Mouse (Mus musculus): ENCODE results near the gene Gm20388. TPM values are rescaled to one million over a fixed set of nuclear protein-coding genes. Genes with fewer than 3 reads are reported as not detected.

Gene Gm20388
- total RNA-seq, 1 experiment: 27.0 TPM

DNA sequence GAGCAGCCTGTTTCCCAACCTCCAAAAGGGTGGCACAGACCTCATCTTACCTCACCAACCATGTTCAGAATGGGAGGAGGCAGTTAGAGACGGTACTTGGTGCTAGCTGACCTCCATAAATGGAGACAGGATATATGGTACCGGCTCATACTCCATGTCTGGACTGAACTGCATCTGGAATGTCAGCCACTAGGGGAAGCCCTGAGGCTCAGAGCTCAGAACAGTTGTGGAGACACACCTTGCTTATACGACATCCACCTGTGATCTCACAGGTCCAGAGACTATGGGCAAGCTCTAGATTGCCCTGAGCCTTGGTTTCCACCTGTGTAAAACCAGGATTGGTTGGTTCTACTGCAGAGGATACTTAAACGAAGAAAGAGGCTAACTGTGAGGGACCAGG, 2164.3 kb downstream of the Gm20388 start:
- no peaks in the 10 kb centered on the region for H3K9me3 ChIP-seq (ENCODE audit: control insufficient read depth, insufficient read depth, low read depth, low read length)
- DNase-seq (ENCODE audit: low read depth, low spot score): no peak
- TF ChIP-seq CHD2 (IDR thresholded peaks at IDR 0.05; ENCODE audit: low read depth, low read length) (no peak), HCFC1 (IDR thresholded peaks at IDR 0.05; ENCODE audit: borderline replicate concordance, insufficient read depth, low read length) (no peak), ZC3H11A (IDR thresholded peaks at IDR 0.05; ENCODE audit: borderline replicate concordance, low read depth, low read length) (no peak), ZNF384 (IDR thresholded peaks at IDR 0.05; ENCODE audit: low read depth, low read length) (no peak), MAFK (IDR thresholded peaks at IDR 0.05; ENCODE audit: insufficient read depth, low read depth, low read length) (no peak)
- no peak overlapping the region for H3K4me3 ChIP-seq (ENCODE audit: insufficient read depth in 1 of 2, low read depth in 1 of 2, low read length in 2 of 2, poor library complexity in 1 of 2, severe bottlenecking in 1 of 2)
- H3K36me3 ChIP-seq (ENCODE audit: control insufficient read depth, insufficient read depth, low read length, poor library complexity, severe bottlenecking): no peaks in the 10 kb centered on the region
- no peak overlapping the region for H3K9ac ChIP-seq (ENCODE audit: insufficient read depth, low read depth, low read length, poor library complexity, severe bottlenecking)
- in situ Hi-C loops (cut with MboI; ENCODE audit: low sequenced_read_pairs in 2 of 2, unreplicated experiment in 2 of 2): no loop called here
- no peak overlapping the region for H3K27ac ChIP-seq (ENCODE audit: insufficient read depth, low read depth, low read length, poor library complexity, severe bottlenecking)
- H3K4me1 ChIP-seq (ENCODE audit: control insufficient read depth in 2 of 2, insufficient read depth in 2 of 2, low read length in 2 of 2, poor library complexity in 1 of 2): peaks cover 0 to 8% of the 10 kb centered on the region in 2 experiments; a peak in 1 of 4 replicates

DNA sequence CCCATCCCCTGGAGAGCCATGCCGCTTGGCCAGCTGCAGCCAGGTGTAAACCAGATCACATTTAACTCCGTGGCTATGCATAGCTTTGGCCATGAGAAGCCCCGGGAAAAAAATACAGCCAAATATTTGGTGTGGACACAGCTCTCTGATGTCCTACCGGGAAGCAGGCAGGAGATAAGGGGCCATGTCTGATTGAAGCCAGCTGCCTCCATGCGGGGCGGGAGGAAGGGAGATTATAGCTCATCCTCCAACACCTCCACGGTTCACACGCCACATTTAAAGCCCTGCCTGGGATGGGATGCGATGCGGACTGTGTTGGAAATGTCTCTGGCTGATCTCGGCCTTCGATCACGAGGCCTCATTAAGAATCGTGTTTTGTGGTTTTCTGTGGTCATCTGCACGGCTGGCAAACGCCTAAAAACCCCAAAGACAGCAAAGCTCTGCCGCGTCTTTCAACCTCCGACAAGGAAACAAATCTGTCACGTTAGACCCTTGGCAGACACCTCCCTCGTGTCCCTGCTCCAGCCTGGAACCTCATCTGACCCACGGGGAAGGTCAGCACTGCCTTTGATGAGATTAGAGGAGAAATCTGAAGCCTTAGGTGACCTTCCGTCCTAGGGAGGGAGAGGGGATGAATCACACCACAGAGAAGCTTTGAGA, 2165.7 kb downstream of the Gm20388 start:
- Histone ChIP-seq H3K9ac (ENCODE audit: insufficient read depth, low read depth, low read length, poor library complexity, severe bottlenecking) (no peak overlapping the region), H3K9me3 (ENCODE audit: control insufficient read depth, insufficient read depth, low read depth, low read length) (no peaks in the 10 kb centered on the region), H3K27ac (ENCODE audit: insufficient read depth, low read depth, low read length, poor library complexity, severe bottlenecking) (no peak overlapping the region), H3K4me3 (ENCODE audit: insufficient read depth in 1 of 2, low read depth in 1 of 2, low read length in 2 of 2, poor library complexity in 1 of 2, severe bottlenecking in 1 of 2) (no peak overlapping the region), H3K36me3 (ENCODE audit: control insufficient read depth, insufficient read depth, low read length, poor library complexity, severe bottlenecking) (no peaks in the 10 kb centered on the region), H3K4me1 (ENCODE audit: control insufficient read depth in 2 of 2, insufficient read depth in 2 of 2, low read length in 2 of 2, poor library complexity in 1 of 2) (peaks cover 0 to 8% of the 10 kb centered on the region in 2 experiments; a peak in 1 of 4 replicates)
- TF ChIP-seq ZC3H11A (IDR thresholded peaks at IDR 0.05; ENCODE audit: borderline replicate concordance, low read depth, low read length) (no peak), ZNF384 (IDR thresholded peaks at IDR 0.05; ENCODE audit: low read depth, low read length) (no peak), CHD2 (IDR thresholded peaks at IDR 0.05; ENCODE audit: low read depth, low read length) (no peak)
- in situ Hi-C loops (cut with MboI; ENCODE audit: low sequenced_read_pairs in 2 of 2, unreplicated experiment in 2 of 2): no loop called here
- no peak for DNase-seq (ENCODE audit: low read depth, low spot score)

DNA sequence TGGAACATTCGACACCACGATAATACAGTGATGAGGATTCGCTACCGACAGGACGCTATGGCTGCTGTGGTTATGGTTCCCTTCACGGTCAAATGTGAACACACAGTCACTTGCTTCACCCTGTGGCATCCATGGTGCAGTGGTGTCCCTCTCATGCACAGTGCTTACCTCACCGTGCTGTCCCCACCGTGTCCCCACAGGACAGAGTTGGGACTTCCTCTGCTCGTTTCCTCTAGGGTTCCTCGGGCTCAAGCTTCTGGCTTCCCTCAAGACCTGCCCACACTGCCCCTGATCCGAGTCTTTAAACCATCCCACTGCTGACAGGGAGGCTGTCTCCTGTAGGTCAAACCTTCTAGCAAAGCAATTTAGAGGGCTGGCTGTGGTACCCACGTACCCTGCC, 2167.7 kb downstream of the Gm20388 start:
- TF ChIP-seq HCFC1 (IDR thresholded peaks at IDR 0.05; ENCODE audit: borderline replicate concordance, insufficient read depth, low read length) (no peak), CHD2 (IDR thresholded peaks at IDR 0.05; ENCODE audit: low read depth, low read length) (no peak), ZNF384 (IDR thresholded peaks at IDR 0.05; ENCODE audit: low read depth, low read length) (no peak), ZC3H11A (IDR thresholded peaks at IDR 0.05; ENCODE audit: borderline replicate concordance, low read depth, low read length) (no peak), MAFK (IDR thresholded peaks at IDR 0.05; ENCODE audit: insufficient read depth, low read depth, low read length) (no peak)
- Histone ChIP-seq H3K27ac (ENCODE audit: insufficient read depth, low read depth, low read length, poor library complexity, severe bottlenecking) (no peak overlapping the region), H3K4me3 (ENCODE audit: insufficient read depth in 1 of 2, low read depth in 1 of 2, low read length in 2 of 2, poor library complexity in 1 of 2, severe bottlenecking in 1 of 2) (no peak overlapping the region), H3K4me1 (ENCODE audit: control insufficient read depth in 2 of 2, insufficient read depth in 2 of 2, low read length in 2 of 2, poor library complexity in 1 of 2) (peaks cover 0 to 8% of the 10 kb centered on the region in 2 experiments; a peak in 1 of 4 replicates), H3K36me3 (ENCODE audit: control insufficient read depth, insufficient read depth, low read length, poor library complexity, severe bottlenecking) (no peaks in the 10 kb centered on the region), H3K9ac (ENCODE audit: insufficient read depth, low read depth, low read length, poor library complexity, severe bottlenecking) (no peak overlapping the region), H3K9me3 (ENCODE audit: control insufficient read depth, insufficient read depth, low read depth, low read length) (no peaks in the 10 kb centered on the region)
- in situ Hi-C loops (cut with MboI; ENCODE audit: low sequenced_read_pairs in 2 of 2, unreplicated experiment in 2 of 2): no loop called here
- DNase-seq (ENCODE audit: low read depth, low spot score): no peak

DNA sequence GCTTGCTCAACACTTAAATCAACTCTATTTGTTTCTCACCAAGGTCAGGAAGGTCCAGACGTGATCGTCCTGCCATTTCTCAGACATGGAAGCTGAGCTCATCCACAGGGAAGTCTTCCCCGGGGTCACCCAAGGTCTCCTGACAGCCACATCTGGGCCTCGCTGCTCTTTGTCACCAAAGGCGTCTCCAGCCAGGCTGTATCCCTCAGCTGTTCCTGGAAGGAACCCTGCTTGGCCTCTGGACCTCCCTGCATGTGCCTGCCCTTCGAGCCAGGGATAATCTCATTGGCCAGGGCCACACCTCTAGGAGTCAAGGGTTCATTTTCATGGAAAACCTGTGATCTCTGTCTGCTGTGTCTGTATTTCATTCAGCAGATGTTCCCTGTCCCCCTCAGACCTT, 2168.5 kb downstream of the Gm20388 start:
- no peak overlapping the region for H3K9ac ChIP-seq (ENCODE audit: insufficient read depth, low read depth, low read length, poor library complexity, severe bottlenecking)
- H3K27ac ChIP-seq (ENCODE audit: insufficient read depth, low read depth, low read length, poor library complexity, severe bottlenecking): no peak overlapping the region
- DNase-seq (ENCODE audit: low read depth, low spot score): no peak
- H3K4me3 ChIP-seq (ENCODE audit: insufficient read depth in 1 of 2, low read depth in 1 of 2, low read length in 2 of 2, poor library complexity in 1 of 2, severe bottlenecking in 1 of 2): no peak overlapping the region
- in situ Hi-C loops (cut with MboI; ENCODE audit: low sequenced_read_pairs in 2 of 2, unreplicated experiment in 2 of 2): no loop called here
- no peak for TF ChIP-seq ZC3H11A (IDR thresholded peaks at IDR 0.05; ENCODE audit: borderline replicate concordance, low read depth, low read length)
- no peak for TF ChIP-seq CHD2 (IDR thresholded peaks at IDR 0.05; ENCODE audit: low read depth, low read length)
- TF ChIP-seq MAFK (IDR thresholded peaks at IDR 0.05; ENCODE audit: insufficient read depth, low read depth, low read length): no peak
- TF ChIP-seq ZNF384 (IDR thresholded peaks at IDR 0.05; ENCODE audit: low read depth, low read length): no peak
- TF ChIP-seq HCFC1 (IDR thresholded peaks at IDR 0.05; ENCODE audit: borderline replicate concordance, insufficient read depth, low read length): no peak
- no peaks in the 10 kb centered on the region for H3K36me3 ChIP-seq (ENCODE audit: control insufficient read depth, insufficient read depth, low read length, poor library complexity, severe bottlenecking)
- H3K9me3 ChIP-seq (ENCODE audit: control insufficient read depth, insufficient read depth, low read depth, low read length): no peaks in the 10 kb centered on the region
- peaks cover 0 to 8% of the 10 kb centered on the region in 2 experiments; a peak in 1 of 4 replicates for H3K4me1 ChIP-seq (ENCODE audit: control insufficient read depth in 2 of 2, insufficient read depth in 2 of 2, low read length in 2 of 2, poor library complexity in 1 of 2)
